Mouse (Mus musculus) midbrain, embryonic 11.5 days (tissue): ENCODE measurements at regions not wholly inside any gene's neighbourhood (a gene's known extent, or its start where the extent isn't known, plus 50 kb on each side); places are given as distances from the start of the nearest gene placed in this dataset.

Experiments used
- ATAC-seq: fragments of 200-750 bp; cut with Nextera tagmentation; 2 replicates; pipeline ENCODE4 v1.8.0; 2017; ENCODE audit warnings: moderate TSS enrichment, moderate library complexity; ENCODE audit not compliant: low FRiP score
- DNase-seq: peaks from one replicate; pipeline ENCODE4 v3.0.0; 2015; ENCODE audit warnings: low spot score; ENCODE audit errors: missing footprints
- H3K27ac ChIP-seq: fragments of 300-500 bp; sonication (generic); 2 replicates; pipeline ENCODE4 v1.5.1; 2014; ENCODE audit warnings: low read depth, low read length
- H3K27me3 ChIP-seq: fragments of 300-500 bp; sonication (generic); 2 replicates; pipeline ENCODE4 v1.6.1; 2014; ENCODE audit warnings: mild to moderate bottlenecking, low read length, moderate library complexity, mixed read lengths; ENCODE audit not compliant: control insufficient read depth, insufficient read depth
- H3K36me3 ChIP-seq: fragments of 300-500 bp; sonication (generic); 2 replicates; pipeline ENCODE4 v1.6.1; 2014; ENCODE audit warnings: mild to moderate bottlenecking, low read length, moderate library complexity, mixed read lengths; ENCODE audit not compliant: control insufficient read depth, insufficient read depth
- H3K4me1 ChIP-seq: fragments of 300-500 bp; sonication (generic); 2 replicates; pipeline ENCODE4 v1.6.1; 2014; ENCODE audit warnings: low read length; ENCODE audit not compliant: control insufficient read depth, insufficient read depth
- H3K4me2 ChIP-seq: fragments of 300-500 bp; sonication (generic); 2 replicates; pipeline ENCODE4 v1.6.1; 2014; ENCODE audit warnings: mild to moderate bottlenecking, moderate library complexity
- H3K4me3 ChIP-seq: fragments of 300-500 bp; sonication (generic); 2 replicates; pipeline ENCODE4 v1.5.1; 2014; ENCODE audit warnings: low read depth, low read length
- H3K9ac ChIP-seq: fragments of 300-500 bp; sonication (generic); 2 replicates; pipeline ENCODE4 v1.6.1; 2014; ENCODE audit warnings: low read length
- H3K9me3 ChIP-seq: fragments of 300-500 bp; sonication (generic); 2 replicates; pipeline ENCODE4 v1.6.1; 2016; ENCODE audit warnings: low read length; ENCODE audit not compliant: control insufficient read depth
- WGBS: fragments of 180-500 bp; shearing (Covaris S2); extraction: QIAGEN DNeasy Blood & Tissue Kit; methylation state at CpG from one replicate; pipeline ENCODE4 v1.1.7; 2014; 5-methylcytosine and 5-hydroxymethylcytosine counted together

DNA sequence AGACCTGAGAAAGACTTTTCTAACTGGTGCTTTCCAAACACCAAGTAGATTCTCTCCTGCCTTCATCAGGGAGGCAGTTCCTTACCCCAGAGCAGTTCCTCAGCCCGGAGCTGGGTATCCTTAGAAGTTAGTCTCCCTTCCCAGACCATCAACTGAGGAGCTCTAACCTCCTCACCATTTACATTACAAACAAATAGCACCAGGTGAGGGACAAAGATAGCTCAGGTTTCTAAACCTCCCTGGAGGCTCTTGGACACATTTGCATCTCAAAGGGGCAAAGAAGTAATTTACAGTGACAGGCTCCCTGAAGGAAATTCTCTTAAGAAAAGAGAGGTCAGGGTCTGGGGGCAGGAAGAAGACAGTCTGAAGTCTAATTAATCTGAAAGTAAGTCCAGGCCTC is 486.5 kb upstream of the Tmem132c start:
- no peaks in the 10 kb centered on the region for H3K9me3 ChIP-seq
- ATAC-seq = no peak
- WGBS = 31% methylated on average over 1 of the region's 1 CpGs
- no peaks in the 10 kb centered on the region for H3K27me3 ChIP-seq
- H3K27ac ChIP-seq = no peak overlapping the region
- no peaks in the 10 kb centered on the region for H3K36me3 ChIP-seq
- no peak overlapping the region for H3K4me2 ChIP-seq
- H3K4me3 ChIP-seq = no peak overlapping the region
- H3K9ac ChIP-seq = no peak overlapping the region
- no peaks in the 10 kb centered on the region for H3K4me1 ChIP-seq
- no peak for DNase-seq

DNA sequence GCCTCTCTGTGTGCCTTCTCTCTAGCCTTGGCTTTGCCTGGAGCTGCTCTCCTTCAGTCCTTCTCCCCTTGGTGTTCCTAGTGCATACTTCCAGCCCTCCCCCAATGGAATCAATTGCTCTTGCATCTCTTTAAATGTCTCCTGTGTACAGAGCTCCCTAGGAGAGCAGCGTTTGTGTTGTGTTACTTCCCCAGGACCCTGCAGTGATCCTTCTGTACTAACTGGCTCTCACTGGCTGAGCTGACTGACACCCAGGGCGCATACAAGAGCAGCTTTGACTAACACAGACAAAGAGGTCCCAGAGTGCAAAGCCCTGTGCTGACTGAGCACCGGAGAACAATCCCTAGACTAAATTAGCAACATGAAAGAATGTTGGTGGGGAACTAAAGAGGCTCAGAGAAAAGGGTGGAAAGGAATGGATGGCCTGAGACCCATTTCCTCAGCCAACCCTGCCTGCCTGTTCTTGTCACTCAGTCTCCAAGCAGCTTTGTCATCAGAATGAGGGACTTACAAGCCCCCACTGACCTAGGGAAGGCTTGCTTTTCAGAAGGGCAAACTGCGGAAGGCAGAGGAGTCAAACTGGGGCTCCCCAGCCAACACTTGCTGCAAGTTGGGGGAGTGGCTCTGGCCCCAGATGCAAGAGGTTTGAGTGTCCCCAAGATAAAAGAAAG is 476.4 kb upstream of the Tmem132c start:
- H3K4me2 ChIP-seq = no peak overlapping the region
- H3K27me3 ChIP-seq = no peaks in the 10 kb centered on the region
- H3K9ac ChIP-seq = no peak overlapping the region
- peak; percentile 93 for DNase-seq
- H3K4me3 ChIP-seq = no peak overlapping the region
- H3K27ac ChIP-seq = 0 out of 2 replicates have a peak overlapping the region, but pooled peaks have one; percentile 35
- no peaks in the 10 kb centered on the region for H3K36me3 ChIP-seq
- peaks cover 10% of the 10 kb centered on the region for H3K4me1 ChIP-seq
- ATAC-seq = peak; percentile 89
- 6% methylated on average over 4 of the region's 4 CpGs for WGBS
- H3K9me3 ChIP-seq = no peaks in the 10 kb centered on the region

DNA sequence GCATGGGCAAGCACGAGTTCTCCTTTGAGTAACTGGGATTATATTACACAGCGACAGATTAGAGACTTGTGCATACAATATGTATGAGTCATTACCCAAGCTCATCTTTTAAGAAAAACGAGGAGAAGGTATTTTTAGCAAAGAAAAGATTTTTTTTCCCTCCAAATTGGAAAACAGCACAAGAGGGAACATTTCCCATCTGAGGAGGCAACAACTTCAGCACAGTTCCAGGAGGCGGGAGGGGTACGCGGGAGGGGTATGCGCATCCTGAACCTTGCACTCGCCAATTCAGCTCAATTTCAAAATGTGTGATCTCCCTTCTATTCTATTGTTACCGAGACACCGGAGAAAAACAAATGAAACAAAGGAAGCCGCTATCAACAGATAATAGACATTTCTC is 472.6 kb upstream of the Tmem132c start:
- ATAC-seq = no peak
- DNase-seq = peak; percentile 89
- Histone ChIP-seq H3K9me3 (no peaks in the 10 kb centered on the region), H3K4me2 (peak overlapping the region; percentile 35), H3K9ac (peak overlapping the region; percentile 24; the same call in 1 of the 2 replicates), H3K4me1 (peaks cover 10% of the 10 kb centered on the region), H3K27me3 (no peaks in the 10 kb centered on the region), H3K36me3 (no peaks in the 10 kb centered on the region), H3K27ac (no peak overlapping the region), H3K4me3 (peak overlapping the region; percentile 13; the same call in 1 of the 2 replicates)
- WGBS = 22% methylated on average over 11 of the region's 11 CpGs

DNA sequence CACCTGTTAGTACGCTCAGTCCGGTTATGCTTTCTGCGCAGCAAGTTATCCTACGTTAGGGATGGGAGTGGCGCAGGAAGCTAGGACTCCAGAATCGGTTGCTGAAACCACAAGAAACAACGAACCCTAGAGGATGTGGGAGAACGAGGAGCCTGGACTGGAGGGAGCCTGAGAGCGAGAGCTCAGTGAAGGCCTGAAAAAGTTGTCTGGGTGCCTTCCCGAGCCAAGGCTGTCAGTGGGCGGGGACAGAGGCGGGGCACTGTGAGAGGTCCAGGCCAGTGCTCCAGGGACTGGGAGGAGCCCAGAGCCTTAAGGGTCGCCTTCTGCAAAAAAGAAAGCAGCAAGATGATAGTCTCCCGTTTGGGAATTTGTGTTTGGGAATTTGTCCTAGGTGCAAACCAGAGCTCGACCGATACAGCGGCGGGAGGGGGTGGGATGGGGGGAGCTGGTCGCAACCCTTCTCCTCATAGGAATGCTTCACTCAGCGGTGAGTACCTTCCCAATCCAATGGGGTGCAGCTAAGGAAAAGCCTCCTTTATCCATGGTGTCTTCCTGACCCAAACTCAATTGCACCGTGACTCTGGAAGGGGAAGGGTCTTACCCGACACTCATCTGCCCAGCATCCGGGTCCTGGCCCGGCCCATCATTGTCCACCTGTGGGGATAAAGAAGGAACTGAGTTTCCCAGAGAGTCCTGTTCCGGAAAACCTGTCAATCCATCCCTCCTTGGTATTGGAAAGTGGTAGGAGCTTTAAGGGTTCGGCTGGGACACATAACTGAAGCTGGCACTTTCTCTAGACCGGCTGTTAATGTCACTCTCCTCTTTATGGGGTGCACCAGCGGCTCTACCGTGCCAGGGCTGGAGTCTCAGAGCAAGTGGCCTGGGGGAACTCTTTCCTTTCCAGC is 453.6 kb upstream of the Tmem132c start:
- Histone ChIP-seq H3K36me3 (no peaks in the 10 kb centered on the region), H3K9ac (peak overlapping the region; percentile 50), H3K4me3 (peak overlapping the region; percentile 36), H3K27ac (no peak overlapping the region), H3K4me1 (peaks cover 8% of the 10 kb centered on the region), H3K27me3 (no peaks in the 10 kb centered on the region; the same call in 1 of the 2 replicates), H3K9me3 (no peaks in the 10 kb centered on the region; the same call in 1 of the 2 replicates), H3K4me2 (peak overlapping the region; percentile 66)
- peak; percentile 91 for DNase-seq
- peak; percentile 73; the same call in 1 of the 2 replicates for ATAC-seq
- 5% methylated on average over 29 of the region's 29 CpGs for WGBS

DNA sequence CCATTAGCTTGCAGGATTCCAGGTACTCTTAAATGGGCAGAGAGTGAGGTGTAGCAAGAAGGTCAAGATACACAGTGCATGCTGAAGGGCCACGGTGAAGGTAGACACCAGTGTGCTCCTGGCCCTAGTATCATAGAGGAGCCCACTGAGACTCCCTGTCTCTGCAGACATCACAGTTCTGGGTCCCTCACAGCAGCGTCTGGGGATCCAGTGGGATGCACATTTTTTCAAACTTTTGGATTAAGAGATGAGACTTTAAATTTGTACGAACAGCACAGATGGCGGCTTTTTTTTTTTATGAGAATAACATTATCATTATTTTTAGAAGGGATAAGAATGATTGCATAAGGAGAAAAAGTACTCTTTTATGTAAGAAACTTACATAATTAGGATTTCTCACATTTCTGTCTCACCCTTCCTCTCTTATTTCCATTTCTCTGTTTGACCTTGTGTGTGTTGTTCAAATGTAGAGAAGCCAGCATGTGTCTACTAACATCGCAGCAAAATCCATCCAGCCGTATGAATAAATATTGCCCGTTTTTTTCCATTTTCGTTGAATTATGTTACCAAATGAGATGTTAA is 441.8 kb upstream of the Tmem132c start:
- Histone ChIP-seq H3K27me3 (no peaks in the 10 kb centered on the region), H3K27ac (no peak overlapping the region), H3K9me3 (no peaks in the 10 kb centered on the region), H3K36me3 (no peaks in the 10 kb centered on the region), H3K4me2 (no peak overlapping the region), H3K4me3 (no peak overlapping the region), H3K9ac (no peak overlapping the region), H3K4me1 (no peaks in the 10 kb centered on the region)
- DNase-seq (no peak), ATAC-seq (no peak)
- WGBS = 93% methylated on average over 8 of the region's 8 CpGs

DNA sequence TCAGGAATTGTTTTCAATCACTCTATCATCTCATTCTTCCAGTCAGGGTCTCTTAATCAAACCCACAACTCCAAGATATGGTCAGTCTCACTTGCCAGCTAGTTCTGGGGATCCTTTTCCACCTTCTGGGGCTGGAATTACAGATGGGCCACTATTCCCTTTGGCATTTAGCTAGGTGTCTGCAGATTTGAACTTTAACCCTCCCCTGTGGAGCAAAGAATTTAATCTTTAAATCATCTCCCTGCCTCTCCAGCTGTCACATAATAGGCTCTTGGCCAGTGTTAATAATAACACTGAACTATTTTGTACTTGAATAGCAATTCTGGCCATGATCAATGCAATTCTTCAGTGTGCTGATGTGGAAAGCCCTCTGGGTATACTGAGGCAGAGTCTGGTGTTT is 435.0 kb upstream of the Tmem132c start:
- no peaks in the 10 kb centered on the region for H3K27me3 ChIP-seq
- DNase-seq (no peak), ATAC-seq (no peak)
- no peak overlapping the region for H3K4me2 ChIP-seq
- no peaks in the 10 kb centered on the region for H3K36me3 ChIP-seq
- no peak overlapping the region for H3K27ac ChIP-seq
- no peak overlapping the region for H3K9ac ChIP-seq
- 0 out of 2 replicates have a peak, but pooled peaks cover 1% of the 10 kb centered on the region for H3K9me3 ChIP-seq
- H3K4me3 ChIP-seq = no peak overlapping the region
- no peaks in the 10 kb centered on the region for H3K4me1 ChIP-seq

DNA sequence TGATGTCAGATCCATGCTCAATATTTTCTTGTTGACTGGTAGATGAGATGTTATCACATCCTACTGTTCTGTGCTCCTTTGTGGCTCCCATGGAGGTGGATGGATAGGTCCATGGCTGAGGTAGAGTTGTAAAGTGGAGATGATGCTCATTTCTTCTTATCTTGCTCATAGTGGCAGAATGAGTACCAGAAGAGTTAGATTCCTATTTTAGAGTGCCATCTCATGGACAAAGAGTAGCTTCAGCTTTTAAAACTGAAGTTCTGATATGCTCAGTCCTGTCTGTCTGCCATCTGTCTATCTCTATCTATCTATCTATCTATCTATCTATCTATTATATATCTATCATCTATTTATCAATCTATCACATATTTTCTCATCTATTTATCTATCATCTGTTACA is 425.5 kb upstream of the Tmem132c start:
- ATAC-seq (no peak), DNase-seq (no peak)
- Histone ChIP-seq H3K4me2 (no peak overlapping the region), H3K4me1 (no peaks in the 10 kb centered on the region), H3K9me3 (0 out of 2 replicates have a peak, but pooled peaks cover 2% of the 10 kb centered on the region), H3K27me3 (no peaks in the 10 kb centered on the region), H3K36me3 (no peaks in the 10 kb centered on the region), H3K27ac (no peak overlapping the region), H3K9ac (no peak overlapping the region), H3K4me3 (no peak overlapping the region)

DNA sequence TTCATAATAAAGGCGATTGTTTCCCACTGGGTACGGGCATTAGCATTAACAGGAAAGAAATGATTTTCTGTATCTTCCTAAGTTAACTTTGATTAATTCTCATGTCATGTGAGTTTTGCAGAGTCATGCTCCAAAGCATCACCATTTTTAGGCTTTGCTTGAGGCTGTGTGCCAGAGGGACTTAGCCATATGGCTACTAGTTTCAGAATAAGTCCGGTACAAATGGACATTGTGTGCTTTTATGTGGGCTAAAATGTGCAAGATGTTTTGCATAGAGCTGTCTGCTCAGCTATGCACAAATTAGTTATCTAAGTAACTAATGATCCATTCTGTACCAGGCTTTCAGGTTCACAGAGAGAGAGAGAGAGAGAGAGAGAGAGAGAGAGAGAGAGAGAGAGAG is 406.2 kb upstream of the Tmem132c start:
- Histone ChIP-seq H3K36me3 (no peaks in the 10 kb centered on the region), H3K4me2 (no peak overlapping the region), H3K27me3 (no peaks in the 10 kb centered on the region), H3K9me3 (no peaks in the 10 kb centered on the region), H3K9ac (no peak overlapping the region), H3K4me3 (no peak overlapping the region), H3K4me1 (no peaks in the 10 kb centered on the region), H3K27ac (no peak overlapping the region)
- DNase-seq (no peak), ATAC-seq (no peak)
- WGBS = 94% methylated on average over 3 of the region's 3 CpGs

DNA sequence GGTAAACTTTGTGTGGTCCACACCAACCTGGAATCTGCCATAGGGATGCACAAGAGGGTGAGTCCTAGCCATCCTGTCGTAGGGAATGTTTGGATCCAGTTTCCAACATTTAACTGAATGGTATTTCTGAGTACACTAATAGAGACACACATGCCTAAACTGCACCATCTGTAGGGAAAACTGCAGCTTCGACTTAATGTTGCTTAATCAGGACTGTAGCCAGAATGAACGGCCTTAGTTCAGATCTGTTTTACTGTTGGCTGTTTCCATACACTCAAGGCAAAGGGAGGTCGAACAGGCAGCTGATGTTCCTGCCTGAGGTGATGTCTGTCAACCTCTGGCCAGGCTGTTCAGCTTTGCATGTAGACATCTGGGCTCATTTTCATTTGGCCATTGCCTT is 399.0 kb upstream of the Tmem132c start:
- H3K27ac ChIP-seq = no peak overlapping the region
- H3K27me3 ChIP-seq = no peaks in the 10 kb centered on the region
- H3K4me3 ChIP-seq = no peak overlapping the region
- no peak overlapping the region for H3K4me2 ChIP-seq
- no peaks in the 10 kb centered on the region for H3K9me3 ChIP-seq
- ATAC-seq = no peak
- no peak for DNase-seq
- WGBS = 84% methylated on average over 4 of the region's 4 CpGs
- no peaks in the 10 kb centered on the region for H3K36me3 ChIP-seq
- no peak overlapping the region for H3K9ac ChIP-seq
- no peaks in the 10 kb centered on the region for H3K4me1 ChIP-seq
